Mouse (Mus musculus): ENCODE measurements at regions not wholly inside any gene's neighbourhood (a gene's known extent, or its start where the extent isn't known, plus 50 kb on each side); places are given as distances from the start of the nearest gene placed in this dataset.

GRCm38 (mm10) chr7:95082248-95082647, 1088.8 kb upstream of the Tenm4 start:
- no peak for DNase-seq (ENCODE audit: low spot score in 2 of 2)

DNA sequence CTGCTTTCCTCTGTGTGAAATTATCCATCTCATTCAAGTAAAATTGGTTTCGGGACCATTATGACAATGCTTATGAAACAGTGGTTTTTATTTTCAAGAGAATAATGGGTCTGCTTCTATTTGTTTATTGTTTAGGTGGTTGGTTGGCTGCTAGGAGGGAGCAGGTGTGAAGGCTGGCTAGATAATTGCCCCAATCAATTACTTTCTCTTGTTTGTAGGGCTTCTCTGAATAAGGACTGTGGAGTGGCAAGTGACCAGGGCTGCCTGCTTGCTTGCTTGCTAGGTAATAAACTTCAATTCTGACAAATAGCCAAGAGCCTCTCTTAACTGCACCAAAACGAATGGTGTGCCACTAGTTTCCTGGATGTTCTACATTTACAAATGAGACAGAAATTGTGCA, 1086.7 kb upstream of the Tenm4 start:
- no peak for DNase-seq (ENCODE audit: low spot score in 2 of 2)

DNA sequence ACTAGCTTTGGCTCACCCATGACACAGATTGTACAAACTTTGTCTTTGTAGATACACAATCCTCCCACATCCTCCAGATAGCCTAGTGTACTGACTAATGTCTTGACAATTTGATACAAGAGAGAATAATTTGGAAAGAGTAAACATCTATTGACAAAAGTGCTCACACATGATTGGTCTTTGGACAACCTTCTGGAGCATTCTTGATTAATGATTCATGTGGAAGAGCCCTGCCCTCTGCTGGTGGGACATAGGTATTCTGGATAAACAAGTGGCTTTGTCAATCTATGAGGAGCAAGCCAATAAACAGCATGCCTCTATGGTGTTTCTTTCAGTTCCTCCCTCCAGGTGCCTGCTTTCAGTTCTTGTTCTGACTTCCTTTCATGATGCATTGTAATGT, 1079.7 kb upstream of the Tenm4 start:
- DNase-seq (ENCODE audit: low spot score in 2 of 2) = peak in 1 of 2 experiments; percentile 6

GRCm38 (mm10) chr7:95129020-95129419, 1042.0 kb upstream of the Tenm4 start:
- no peak for DNase-seq (ENCODE audit: low spot score in 2 of 2)

- DNase-seq (ENCODE audit: low spot score in 2 of 2) = no peak
Measured at GRCm38 (mm10) chr7:95133038-95133437, 1038.0 kb upstream of the Tenm4 start.

- no peak for DNase-seq (ENCODE audit: low spot score in 2 of 2)
Measured at GRCm38 (mm10) chr7:95134062-95134625, 1036.9 kb upstream of the Tenm4 start.

- DNase-seq (ENCODE audit: low spot score in 2 of 2) = no peak
Measured at GRCm38 (mm10) chr7:95141778-95142177, 1029.3 kb upstream of the Tenm4 start.

GRCm38 (mm10) chr7:95143037-95143436, 1028.0 kb upstream of the Tenm4 start:
- no peak for DNase-seq (ENCODE audit: low spot score in 2 of 2)

Measured in frontal cortex, postnatal 25 days (tissue).